Mouse (Mus musculus): ENCODE measurements around the gene Psmd13.

The Psmd13 gene

GRCm38 (mm10) chr7:140944236-140944635, 62.5 kb downstream of the Psmd13 start:
- no peak for DNase-seq (ENCODE audit: low spot score in 2 of 2)

GRCm38 (mm10) chr7:140945247-140945646, 63.5 kb downstream of the Psmd13 start:
- DNase-seq (ENCODE audit: low spot score in 2 of 2): no peak

- no peak for DNase-seq (ENCODE audit: low spot score in 2 of 2)
Observed at GRCm38 (mm10) chr7:140946311-140946710, 64.5 kb downstream of the Psmd13 start.

GRCm38 (mm10) chr7:140946980-140947379, 65.2 kb downstream of the Psmd13 start:
- no peak for DNase-seq (ENCODE audit: low spot score in 2 of 2)

GRCm38 (mm10) chr7:140948161-140948560, 66.4 kb downstream of the Psmd13 start:
- no peak for DNase-seq (ENCODE audit: low spot score in 2 of 2)
